Mouse (Mus musculus): ENCODE data around the gene Sept7. TPM values are rescaled to one million over a fixed set of nuclear protein-coding genes. Genes with fewer than 3 reads are reported as not detected.

Sept7 gene
- polyA plus RNA-seq (2015; fragmentation: Nextera tagmentation; extraction: Ambion mirVana) = 227 and 312 TPM in 2 replicates

DNA sequence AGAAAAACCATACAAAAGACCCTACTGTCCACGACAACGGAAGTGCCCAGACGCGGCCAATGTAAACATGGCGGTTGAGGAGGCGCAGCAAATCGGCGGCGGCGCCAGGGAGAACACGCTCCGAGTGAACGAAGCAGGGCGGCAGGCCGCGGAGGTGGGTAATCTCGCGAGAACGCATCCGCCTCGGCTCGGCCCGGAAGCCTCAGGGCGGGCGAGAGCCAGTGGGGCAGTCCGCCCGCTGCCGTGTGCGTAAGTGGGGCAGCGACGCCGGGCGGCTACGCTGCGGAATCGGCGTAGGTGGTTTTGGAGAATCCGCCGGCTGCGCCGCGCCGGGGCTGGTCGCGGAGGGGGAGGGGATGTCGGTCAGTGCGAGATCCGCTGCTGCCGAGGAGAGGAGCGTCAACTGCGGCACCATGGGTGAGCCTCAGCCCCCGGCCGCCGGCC, at the start of gene Sept7:
Sept7 (plus strand) TSS at position 157 of the 444 bp plus-strand sequence.

Other genes with a start within 250 kb of the Sept7 start
- not detected in 2 replicates for gene Gm10181, start 163.0 kb upstream of the Sept7 start, polyA plus RNA-seq (2015; fragmentation: Nextera tagmentation; extraction: Ambion mirVana)
- gene Herpud2, start 100.6 kb upstream of the Sept7 start, polyA plus RNA-seq (2015; fragmentation: Nextera tagmentation; extraction: Ambion mirVana) = 29.6 and 33.7 TPM in 2 replicates
- gene Eepd1, start 229.1 kb downstream of the Sept7 start, polyA plus RNA-seq (2015; fragmentation: Nextera tagmentation; extraction: Ambion mirVana) = 6.7 and 7.4 TPM in 2 replicates